Mouse (Mus musculus): ENCODE measurements around the gene Ptms. TPM values are rescaled to one million over a fixed set of nuclear protein-coding genes. Genes with fewer than 3 reads are reported as not detected.
A peak's percentile ranks its signal among the peaks of the same experiment; 100 is the strongest.

The Ptms gene
- polyA plus RNA-seq (2015; fragmentation: Nextera tagmentation; extraction: Ambion mirVana) = 327 and 349 TPM in 2 replicates

- Histone ChIP-seq H3K9me3 (no peaks in the 10 kb centered on the region), H3K36me3 (peaks cover 3% of the 10 kb centered on the region), H3K27ac (peak within 1 kb of the TSS; percentile 100), H3K4me1 (peaks cover 51% of the 10 kb centered on the region), H3K27me3 (no peaks in the 10 kb centered on the region), H3K4me3 (peak within 1 kb of the TSS; percentile 37), H3K4me2 (peak within 1 kb of the TSS; percentile 91), H3K9ac (peak within 1 kb of the TSS; percentile 49)
- ATAC-seq (ENCODE audit: insufficient number of reproducible peaks, insufficient read depth, low FRiP score, low TSS enrichment, low read depth) = peak; percentile 81
- WGBS = under 1% methylated on average over 13 of the region's 13 CpGs
Measured at GRCm38 (mm10) chr6:124919695-124920317, at the start of gene Ptms. Ptms (minus strand) TSS chr6:124920103.

GRCm38 (mm10) chr6:124967766-124968165, 47.9 kb upstream of the Ptms start:
- Histone ChIP-seq H3K36me3 (peaks cover 10% of the 10 kb centered on the region), H3K9ac (no peak overlapping the region), H3K4me1 (peaks cover 9% of the 10 kb centered on the region), H3K27me3 (no peaks in the 10 kb centered on the region), H3K4me2 (no peak overlapping the region), H3K9me3 (no peaks in the 10 kb centered on the region), H3K4me3 (no peak overlapping the region), H3K27ac (no peak overlapping the region)
- 76% methylated on average over 4 of the region's 4 CpGs for WGBS
- no peak for ATAC-seq (ENCODE audit: insufficient number of reproducible peaks, insufficient read depth, low FRiP score, low TSS enrichment, low read depth)

DNA sequence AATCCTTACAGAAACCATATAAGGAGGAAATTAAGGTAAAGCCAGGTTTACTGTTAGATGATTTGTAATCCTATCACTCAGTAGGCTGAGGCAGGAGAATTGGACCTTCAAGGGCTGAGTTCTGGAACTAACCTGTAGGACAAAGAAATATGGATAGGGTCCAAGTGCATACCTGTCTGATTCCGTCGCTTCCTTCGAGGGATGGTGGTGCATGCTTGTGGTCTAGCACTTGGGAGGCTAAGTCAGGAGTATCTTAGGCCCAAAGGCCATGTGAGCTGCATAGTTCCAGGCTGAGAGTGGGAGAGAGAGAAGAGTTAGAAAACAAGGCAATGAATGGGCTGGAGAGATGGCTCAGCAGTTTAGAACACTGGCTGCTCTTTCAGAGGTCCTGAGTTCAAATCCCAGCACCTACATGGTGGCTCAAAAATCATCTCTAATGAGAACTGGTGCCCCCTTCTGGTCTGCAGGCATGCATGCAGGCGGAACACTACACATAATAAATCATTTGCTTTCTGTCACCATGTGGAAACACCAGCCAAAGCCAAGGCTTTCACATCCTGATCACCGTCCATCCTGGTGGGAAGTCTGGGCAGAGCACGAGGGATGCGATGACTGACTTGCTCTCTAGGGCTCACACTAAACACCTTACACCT, 46.7 kb upstream of the Ptms start:
- Histone ChIP-seq H3K27ac (no peak overlapping the region), H3K4me3 (peak overlapping the region; percentile 79), H3K9me3 (no peaks in the 10 kb centered on the region), H3K36me3 (peaks cover 22% of the 10 kb centered on the region), H3K9ac (no peak overlapping the region), H3K4me2 (peak overlapping the region; percentile 97), H3K4me1 (peaks cover 9% of the 10 kb centered on the region), H3K27me3 (no peaks in the 10 kb centered on the region)
- 97% methylated on average over 7 of the region's 7 CpGs for WGBS
- ATAC-seq (ENCODE audit: insufficient number of reproducible peaks, insufficient read depth, low FRiP score, low TSS enrichment, low read depth) = no peak

DNA sequence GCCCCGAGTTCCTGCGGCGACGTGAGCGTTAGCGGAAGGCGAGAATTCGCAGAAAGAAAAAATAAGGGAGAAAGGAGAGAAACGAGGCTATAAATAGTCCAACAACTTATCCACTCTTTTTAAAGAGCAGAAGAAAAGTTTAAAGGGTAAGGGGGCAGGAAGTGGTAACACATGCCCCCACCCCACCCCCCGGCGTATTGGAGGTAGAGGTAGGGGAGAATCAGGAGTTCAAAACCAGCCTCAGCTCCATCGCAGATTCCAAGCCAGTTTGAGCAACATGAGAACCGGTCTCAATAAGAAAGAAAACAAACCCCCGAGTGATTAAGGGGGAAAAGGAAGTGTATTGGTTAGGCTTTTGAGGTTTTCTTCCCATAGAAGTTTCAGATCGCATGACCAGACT, 45.8 kb upstream of the Ptms start:
- no peak for ATAC-seq (ENCODE audit: insufficient number of reproducible peaks, insufficient read depth, low FRiP score, low TSS enrichment, low read depth)
- Histone ChIP-seq H3K36me3 (peaks cover 30% of the 10 kb centered on the region), H3K4me2 (peak overlapping the region; percentile 97), H3K9me3 (no peaks in the 10 kb centered on the region), H3K4me3 (peak overlapping the region; percentile 79), H3K9ac (peak overlapping the region; percentile 94), H3K27ac (peak overlapping the region; percentile 95), H3K4me1 (peaks cover 9% of the 10 kb centered on the region), H3K27me3 (no peaks in the 10 kb centered on the region)
- 16% methylated on average over 15 of the region's 15 CpGs for WGBS

GRCm38 (mm10) chr6:124965088-124965719, 45.3 kb upstream of the Ptms start, which contains the start of gene Cops7a:
Cops7a (minus strand) TSS chr6:124965538.
- peak within 1 kb of the TSS; percentile 95 for H3K27ac ChIP-seq
- peak within 1 kb of the TSS; percentile 94 for H3K9ac ChIP-seq
- H3K4me2 ChIP-seq = peak within 1 kb of the TSS; percentile 97
- peaks cover 36% of the 10 kb centered on the region for H3K36me3 ChIP-seq
- H3K27me3 ChIP-seq = no peaks in the 10 kb centered on the region
- 1% methylated on average over 68 of the region's 68 CpGs for WGBS
- ATAC-seq (ENCODE audit: insufficient number of reproducible peaks, insufficient read depth, low FRiP score, low TSS enrichment, low read depth) = peak; percentile 89
- peaks cover 9% of the 10 kb centered on the region for H3K4me1 ChIP-seq
- peak within 1 kb of the TSS; percentile 79 for H3K4me3 ChIP-seq
- no peaks in the 10 kb centered on the region for H3K9me3 ChIP-seq

DNA sequence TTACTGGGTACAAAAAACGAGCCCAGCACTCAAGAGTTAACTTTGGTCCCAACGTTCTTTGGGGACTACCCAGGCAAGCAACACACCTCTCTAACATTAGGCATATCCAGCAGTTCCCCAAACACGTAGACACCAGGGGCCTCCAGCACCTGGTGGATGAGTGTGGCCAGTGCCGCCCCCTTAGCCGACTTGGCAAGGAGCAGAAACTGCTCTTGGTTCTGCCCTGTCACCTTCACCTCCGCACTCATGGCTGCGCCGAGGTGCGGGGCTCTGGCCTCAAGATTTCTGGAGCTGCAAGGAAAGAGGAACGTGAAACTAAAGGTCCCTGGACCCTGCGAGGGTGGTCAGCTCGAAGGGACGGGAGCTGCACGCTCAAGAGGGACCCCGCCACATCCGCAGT, 44.7 kb upstream of the Ptms start:
- Histone ChIP-seq H3K9me3 (no peaks in the 10 kb centered on the region), H3K27me3 (no peaks in the 10 kb centered on the region), H3K4me1 (peaks cover 9% of the 10 kb centered on the region), H3K36me3 (peaks cover 41% of the 10 kb centered on the region), H3K27ac (peak overlapping the region; percentile 95), H3K4me3 (peak overlapping the region; percentile 79), H3K4me2 (peak overlapping the region; percentile 97), H3K9ac (peak overlapping the region; percentile 94)
- ATAC-seq (ENCODE audit: insufficient number of reproducible peaks, insufficient read depth, low FRiP score, low TSS enrichment, low read depth) = 0 out of 2 replicates have a peak, but pooled peaks have one; percentile 6
- 36% methylated on average over 16 of the region's 16 CpGs for WGBS

DNA sequence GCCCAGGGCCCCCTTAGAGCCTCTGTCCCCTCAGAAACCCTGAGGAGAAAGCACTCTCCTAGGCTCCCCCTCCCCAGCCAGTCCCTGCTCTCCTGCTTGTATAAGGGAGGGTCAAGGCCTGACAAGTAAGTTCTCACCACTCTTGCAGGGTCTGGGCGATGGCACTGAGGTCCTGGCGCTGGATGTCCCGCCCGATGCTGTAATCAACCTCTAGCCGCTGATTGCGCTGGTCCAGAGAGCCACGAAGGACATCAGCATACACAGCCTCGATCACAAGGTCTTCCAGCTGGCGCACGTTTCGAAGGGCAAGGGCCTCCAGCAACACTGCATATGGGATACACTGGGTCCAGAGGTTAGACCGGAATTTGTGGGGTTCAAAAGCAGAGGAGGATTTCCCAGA, 41.1 kb upstream of the Ptms start:
- H3K27ac ChIP-seq = no peak overlapping the region
- ATAC-seq (ENCODE audit: insufficient number of reproducible peaks, insufficient read depth, low FRiP score, low TSS enrichment, low read depth) = no peak

DNA sequence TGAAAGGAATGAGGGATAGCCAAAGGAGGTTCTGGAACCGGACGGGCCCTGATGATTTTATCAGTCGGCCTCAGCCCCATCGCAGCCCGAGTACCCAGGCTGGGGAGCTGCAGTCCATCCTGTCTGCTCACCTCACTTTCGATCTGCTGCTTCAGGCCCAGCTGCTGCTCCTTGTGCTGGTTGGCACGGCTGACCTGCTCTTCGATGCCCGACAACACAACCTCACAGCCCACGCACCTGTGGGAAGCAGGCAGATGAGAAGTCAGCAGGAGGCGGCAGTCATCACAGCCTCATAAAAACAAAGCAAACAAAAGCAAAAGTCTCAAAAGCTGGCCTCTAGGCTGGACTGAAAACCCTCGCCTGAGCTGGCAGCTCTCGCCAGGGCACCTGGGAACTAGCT, 40.1 kb upstream of the Ptms start:
- Histone ChIP-seq H3K36me3 (peaks cover 77% of the 10 kb centered on the region), H3K4me3 (no peak overlapping the region), H3K27me3 (no peaks in the 10 kb centered on the region), H3K4me2 (no peak overlapping the region), H3K4me1 (peaks cover 8% of the 10 kb centered on the region), H3K9me3 (no peaks in the 10 kb centered on the region), H3K27ac (no peak overlapping the region), H3K9ac (no peak overlapping the region)
- ATAC-seq (ENCODE audit: insufficient number of reproducible peaks, insufficient read depth, low FRiP score, low TSS enrichment, low read depth) = no peak
- 96% methylated on average over 13 of the region's 13 CpGs for WGBS

More for the DNA sequence above, 41.1 kb upstream of the Ptms start:
- H3K27me3 ChIP-seq = no peaks in the 10 kb centered on the region
- no peak overlapping the region for H3K4me2 ChIP-seq
- WGBS = 94% methylated on average over 12 of the region's 12 CpGs
- peaks cover 9% of the 10 kb centered on the region for H3K4me1 ChIP-seq
- no peak overlapping the region for H3K4me3 ChIP-seq
- no peaks in the 10 kb centered on the region for H3K9me3 ChIP-seq
- 0 out of 2 replicates have a peak overlapping the region, but pooled peaks have one; percentile 46 for H3K9ac ChIP-seq
- peaks cover 67% of the 10 kb centered on the region for H3K36me3 ChIP-seq

DNA sequence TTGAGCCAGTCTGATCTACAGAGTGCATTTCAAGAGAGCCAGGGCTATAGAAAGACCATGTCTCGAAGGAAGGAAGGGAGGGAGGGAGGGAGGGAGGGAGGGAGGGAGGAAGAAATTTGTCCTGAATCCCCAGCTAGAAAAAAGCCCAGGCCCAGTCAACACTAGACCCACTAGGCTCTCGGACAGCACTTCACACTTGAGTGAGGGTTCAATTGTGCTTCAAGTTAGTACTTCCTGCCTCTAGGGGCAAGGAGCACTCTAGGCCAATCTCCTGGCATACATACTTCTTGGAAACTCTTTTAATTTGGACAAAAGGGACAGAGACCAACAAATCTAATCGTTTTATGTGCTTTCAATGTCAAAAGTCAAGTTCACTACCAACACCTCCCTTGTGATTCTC, 38.2 kb upstream of the Ptms start:
- no peak overlapping the region for H3K27ac ChIP-seq
- no peaks in the 10 kb centered on the region for H3K27me3 ChIP-seq
- no peak overlapping the region for H3K9ac ChIP-seq
- 83% methylated on average over 3 of the region's 3 CpGs for WGBS
- H3K4me2 ChIP-seq = no peak overlapping the region
- H3K4me1 ChIP-seq = no peaks in the 10 kb centered on the region
- H3K36me3 ChIP-seq = peaks cover 84% of the 10 kb centered on the region
- H3K9me3 ChIP-seq = no peaks in the 10 kb centered on the region
- no peak overlapping the region for H3K4me3 ChIP-seq
- ATAC-seq (ENCODE audit: insufficient number of reproducible peaks, insufficient read depth, low FRiP score, low TSS enrichment, low read depth) = no peak

DNA sequence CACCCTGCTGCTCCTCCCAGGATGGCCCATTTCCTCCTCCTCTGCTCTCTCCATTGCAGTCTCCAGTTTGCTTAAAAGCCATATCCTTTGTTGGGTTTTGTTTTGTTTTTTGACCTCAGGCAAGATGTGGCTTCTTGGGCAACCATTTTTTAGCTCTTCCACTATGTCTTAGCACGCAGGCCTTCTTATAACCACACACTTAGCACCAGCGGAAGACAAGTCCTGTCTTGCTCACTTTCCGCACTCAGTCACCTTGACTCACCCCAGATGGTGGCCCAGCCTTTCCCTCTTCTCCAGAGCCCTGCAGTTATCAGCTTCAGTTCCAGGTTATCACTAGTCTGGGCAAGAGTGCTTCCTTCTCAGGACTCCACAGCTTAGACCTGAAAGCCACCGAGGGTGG, 35.3 kb upstream of the Ptms start:
- H3K36me3 ChIP-seq = peaks cover 57% of the 10 kb centered on the region

DNA sequence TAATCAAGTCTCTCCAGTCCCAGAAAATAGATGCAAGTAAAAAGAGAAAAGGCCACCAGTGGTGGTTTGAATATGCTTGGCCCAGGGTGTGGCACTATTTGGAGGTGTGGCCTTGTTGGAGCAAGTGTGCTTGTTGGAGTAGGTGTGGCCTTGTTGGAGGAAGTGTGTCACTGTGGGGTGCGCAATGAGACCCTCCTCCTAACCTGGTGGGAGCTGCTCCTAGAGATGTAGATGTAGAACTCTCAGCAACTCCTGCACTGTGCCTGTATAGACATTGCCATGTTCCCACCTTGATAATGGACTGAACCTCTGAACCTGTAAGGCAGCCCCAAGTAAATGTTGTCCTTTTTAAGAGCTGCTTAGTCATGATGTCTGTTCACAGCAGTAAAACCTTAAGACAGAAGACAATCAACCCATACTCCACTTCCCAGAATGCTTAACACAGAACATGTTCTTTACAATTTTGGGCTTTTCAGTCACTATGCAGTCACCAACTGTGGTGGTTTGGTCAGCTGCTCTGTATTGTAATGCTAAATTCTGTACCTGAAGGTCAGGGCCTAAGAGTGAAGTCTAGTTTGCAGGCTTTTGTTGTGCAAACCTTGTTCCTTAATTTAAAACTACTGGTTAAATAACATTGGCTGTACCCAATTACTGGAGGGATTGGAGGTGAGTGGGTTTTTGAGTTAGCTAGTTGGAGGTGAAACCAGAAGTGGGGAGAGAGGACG, 34.2 kb upstream of the Ptms start:
- no peak overlapping the region for H3K27ac ChIP-seq
- no peaks in the 10 kb centered on the region for H3K9me3 ChIP-seq
- no peak overlapping the region for H3K9ac ChIP-seq
- no peak for ATAC-seq (ENCODE audit: insufficient number of reproducible peaks, insufficient read depth, low FRiP score, low TSS enrichment, low read depth)
- H3K4me1 ChIP-seq = no peaks in the 10 kb centered on the region
- WGBS = 80% methylated on average over 2 of the region's 2 CpGs
- H3K4me3 ChIP-seq = no peak overlapping the region
- H3K27me3 ChIP-seq = no peaks in the 10 kb centered on the region
- peaks cover 46% of the 10 kb centered on the region for H3K36me3 ChIP-seq
- H3K4me2 ChIP-seq = no peak overlapping the region

More for the DNA sequence above, 35.3 kb upstream of the Ptms start:
- no peak for ATAC-seq (ENCODE audit: insufficient number of reproducible peaks, insufficient read depth, low FRiP score, low TSS enrichment, low read depth)
- Histone ChIP-seq H3K27me3 (no peaks in the 10 kb centered on the region), H3K27ac (no peak overlapping the region), H3K4me1 (no peaks in the 10 kb centered on the region), H3K4me3 (no peak overlapping the region), H3K4me2 (no peak overlapping the region), H3K9ac (no peak overlapping the region), H3K9me3 (no peaks in the 10 kb centered on the region)
- WGBS = 89% methylated on average over 4 of the region's 4 CpGs
